Mouse (Mus musculus) MEL (cell line): ENCODE data around the gene Pcdh9.

ENCODE experiments used
- E2F4 ChIP-seq: IDR thresholded peaks from 2 replicates; pipeline ENCODE4 v1.6.1; 2011; ENCODE audit warnings: low read depth, low read length, improper control_type of control experiment, borderline replicate concordance
- EP300 ChIP-seq, 2 experiments: IDR thresholded peaks; 2 replicates each; pipeline ENCODE4 v1.6.1; 2011; ENCODE audit warnings: improper control_type of control experiment in 2 of 2, low read length in 2 of 2, low read depth in 1 of 2, mild to moderate bottlenecking in 1 of 2
- ETS1 ChIP-seq: IDR thresholded peaks from 2 replicates; pipeline ENCODE4 v1.6.1; 2012; ENCODE audit warnings: low read depth, mild to moderate bottlenecking, inconsistent platforms, low read length, improper control_type of control experiment, moderate library complexity
- GATA1 ChIP-seq: IDR thresholded peaks from 2 replicates; pipeline ENCODE4 v1.6.1; 2011; ENCODE audit warnings: low read depth, low read length, improper control_type of control experiment
- MAX ChIP-seq: IDR thresholded peaks from 2 replicates; pipeline ENCODE4 v1.6.1; 2011; ENCODE audit warnings: low read length, improper control_type of control experiment
- NELFE ChIP-seq: IDR thresholded peaks from 2 replicates; pipeline ENCODE4 v1.6.1; 2011; ENCODE audit warnings: low read depth, low read length, improper control_type of control experiment
- NRF1 ChIP-seq: IDR thresholded peaks from 2 replicates; pipeline ENCODE4 v1.6.1; 2014; ENCODE audit warnings: low read depth, mild to moderate bottlenecking, inconsistent platforms, low read length, improper control_type of control experiment, moderate library complexity; ENCODE audit not compliant: poor library complexity, insufficient read depth, severe bottlenecking
- POLR2A ChIP-seq, 2 experiments: IDR thresholded peaks; 2 replicates each; pipeline ENCODE4 v1.6.1; 2011 to 2012; ENCODE audit warnings: low read length in 2 of 2, mild to moderate bottlenecking in 2 of 2, control low read depth in 1 of 2, improper control_type of control experiment in 1 of 2, low read depth in 1 of 2, moderate library complexity in 1 of 2; ENCODE audit not compliant: control insufficient read depth in 1 of 2, insufficient read depth in 1 of 2, poor library complexity in 1 of 2

- TF ChIP-seq NRF1: no peak
- TF ChIP-seq NELFE: no peak
- TF ChIP-seq POLR2A (IDR thresholded peaks at IDR 0.05; ENCODE audit: control insufficient read depth in 1 of 2, insufficient read depth in 1 of 2, low read depth in 1 of 2, low read length in 2 of 2, poor library complexity in 1 of 2): no peak
- no peak for TF ChIP-seq E2F4
- no peak for TF ChIP-seq GATA1
- no peak for TF ChIP-seq ETS1
- no peak for TF ChIP-seq MAX
- TF ChIP-seq EP300 (IDR thresholded peaks at IDR 0.05; ENCODE audit: low read depth in 1 of 2, low read length in 2 of 2): no peak
Observed at GRCm38 (mm10) chr14:93887066-93887465, 3.4 kb downstream of the Pcdh9 start.
